Mouse (Mus musculus): ENCODE measurements around the gene Gla.

Gla gene

DNA sequence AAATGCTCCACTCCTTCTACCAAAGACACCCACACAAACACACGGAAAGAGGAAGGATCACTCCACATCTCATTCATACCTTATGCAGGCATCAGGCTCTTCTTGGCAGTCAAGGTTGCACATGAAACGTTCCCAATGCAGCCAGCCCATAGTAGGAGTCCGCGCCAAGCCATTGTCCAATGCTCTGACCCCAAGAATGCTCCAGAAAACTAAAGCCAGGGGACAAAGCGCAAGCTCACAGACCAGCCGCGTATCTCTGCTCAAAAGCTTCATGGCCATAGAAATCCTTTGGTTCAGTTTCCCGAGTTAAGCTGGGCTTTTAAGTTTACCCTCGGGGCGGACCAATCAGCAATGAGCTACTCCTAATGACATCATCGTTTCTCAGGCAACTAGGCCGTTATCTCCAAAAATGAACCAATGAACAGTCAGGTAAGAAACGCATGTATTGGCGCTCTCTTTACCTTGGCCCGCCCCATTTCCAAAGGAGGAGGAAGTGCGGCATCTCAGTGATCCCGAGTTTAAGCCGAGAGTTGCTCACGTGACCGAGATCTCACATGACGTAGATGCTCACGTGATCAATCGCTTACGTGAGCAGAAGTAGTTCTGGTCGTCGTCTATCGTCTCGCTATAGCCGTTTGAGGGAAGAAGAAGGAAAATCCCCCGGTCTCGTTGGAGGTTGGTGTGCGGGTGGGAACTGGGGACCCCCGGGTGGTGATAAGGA is at the start of gene Gla, which contains the start of gene Hnrnph2:
Gene Gla, minus strand, starts transcription at position 467 of the 721 bp plus-strand sequence.
Gene Hnrnph2, plus strand, starts transcription at position 521 of the 721 bp plus-strand sequence.
- peak; percentile 89 to 92 for DNase-seq (ENCODE audit: low spot score in 2 of 2)

DNA sequence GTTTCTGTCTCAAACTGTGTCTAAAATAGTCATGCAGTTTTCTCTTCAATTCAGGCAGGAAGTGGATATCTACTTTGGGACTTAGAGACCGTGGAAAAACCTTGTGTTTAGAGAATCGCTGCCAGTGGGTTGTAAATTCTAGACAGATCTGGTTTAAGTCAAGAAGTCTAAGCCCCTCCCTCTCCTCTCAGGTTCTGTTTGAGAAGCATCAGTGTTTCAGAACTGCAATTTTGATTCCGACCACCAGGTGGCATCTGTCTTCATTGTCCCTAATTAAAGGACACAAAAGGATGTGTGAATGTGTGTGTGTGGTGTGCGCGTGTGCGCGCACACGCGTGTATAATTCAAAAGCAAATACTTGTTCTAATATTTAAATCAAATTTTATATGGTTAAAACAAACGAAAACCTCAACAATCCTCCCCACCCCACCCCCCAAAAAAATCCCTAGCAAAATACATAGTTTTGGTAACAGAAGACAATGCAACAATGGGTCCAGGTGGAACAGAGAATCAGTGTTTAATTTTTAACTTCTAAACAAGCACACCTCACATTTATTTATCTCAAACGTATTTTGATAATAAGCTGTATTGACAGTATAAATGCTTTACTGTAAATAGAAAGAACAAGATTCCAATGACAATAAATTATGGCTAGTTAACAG is 47.2 kb upstream of the Gla start:
- DNase-seq (ENCODE audit: low spot score in 2 of 2): peak; percentile 57 to 66

DNA sequence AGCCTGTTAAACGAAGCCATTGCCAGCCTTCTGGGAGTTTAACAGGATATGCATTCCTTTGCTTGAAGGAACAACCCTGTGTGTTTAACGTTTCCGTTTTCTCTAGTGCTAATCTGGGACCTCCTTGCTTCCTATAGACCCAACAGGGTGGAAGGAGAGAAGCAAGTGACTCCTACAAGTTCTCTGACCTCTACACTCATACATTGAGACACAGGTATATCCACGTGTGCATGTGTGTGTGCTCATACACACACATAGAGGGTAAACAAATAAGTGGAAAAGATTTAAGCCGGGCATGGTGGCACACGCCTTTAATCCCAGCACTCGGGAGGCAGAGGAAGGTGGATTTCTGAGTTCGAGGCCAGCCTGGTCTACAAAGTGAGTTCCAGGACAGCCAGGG is 46.5 kb upstream of the Gla start:
- DNase-seq (ENCODE audit: low spot score in 2 of 2): no peak

DNA sequence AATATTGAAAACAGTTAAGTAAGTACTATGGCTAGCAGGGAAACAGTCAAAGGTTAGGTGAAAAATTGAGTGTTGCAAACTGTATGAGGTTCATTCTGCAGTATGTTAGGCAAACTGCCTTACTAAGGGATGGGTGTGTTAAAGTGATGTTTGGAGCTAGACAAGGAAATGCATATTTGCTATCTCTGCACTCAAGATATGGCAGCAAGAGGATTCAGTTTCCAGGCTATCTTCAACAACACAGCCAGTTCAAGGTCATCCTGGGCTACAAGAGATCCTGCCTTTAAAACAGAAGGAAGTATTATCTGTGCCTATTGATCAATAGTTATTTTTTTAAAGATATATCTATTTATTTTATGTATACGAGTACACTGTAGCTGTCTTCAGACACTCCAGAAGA is 45.4 kb upstream of the Gla start:
- DNase-seq (ENCODE audit: low spot score in 2 of 2): no peak

DNA sequence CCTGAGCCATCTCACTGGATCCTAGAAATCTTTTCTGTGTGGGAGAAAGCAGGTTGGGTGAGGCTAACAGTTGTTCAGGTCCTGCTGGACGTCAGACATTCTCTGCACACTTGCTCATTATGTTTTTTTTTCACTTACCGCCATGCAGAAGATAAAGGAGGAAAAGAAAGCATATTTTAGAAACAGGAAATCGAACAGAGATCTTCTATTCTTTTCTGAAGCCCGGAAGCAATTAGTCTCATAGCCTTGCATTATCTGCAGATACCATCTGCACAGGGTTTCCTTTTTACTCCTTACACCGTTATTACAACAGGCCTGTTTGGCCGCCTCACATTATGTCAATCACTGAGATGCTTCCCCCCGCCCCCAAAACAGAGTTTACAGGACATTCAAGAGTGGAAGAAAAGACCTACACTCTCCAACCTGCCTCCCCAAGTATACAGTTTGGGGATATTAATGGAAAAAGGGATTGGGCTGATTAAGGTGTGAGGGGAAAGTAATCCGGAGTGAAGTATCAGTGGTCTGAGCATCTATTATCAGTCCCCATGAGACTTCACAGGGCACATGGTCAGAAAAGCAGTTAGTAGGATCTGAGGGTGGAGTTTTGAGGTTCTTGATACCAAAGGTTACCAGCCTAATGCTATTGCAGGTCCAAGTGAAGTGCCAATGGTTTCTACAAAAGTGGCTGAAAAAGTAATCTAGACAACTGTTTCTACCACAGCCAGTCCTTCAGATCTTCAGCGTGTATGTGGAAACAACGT is 40.3 kb upstream of the Gla start:
- no peak for DNase-seq (ENCODE audit: low spot score in 2 of 2)

DNA sequence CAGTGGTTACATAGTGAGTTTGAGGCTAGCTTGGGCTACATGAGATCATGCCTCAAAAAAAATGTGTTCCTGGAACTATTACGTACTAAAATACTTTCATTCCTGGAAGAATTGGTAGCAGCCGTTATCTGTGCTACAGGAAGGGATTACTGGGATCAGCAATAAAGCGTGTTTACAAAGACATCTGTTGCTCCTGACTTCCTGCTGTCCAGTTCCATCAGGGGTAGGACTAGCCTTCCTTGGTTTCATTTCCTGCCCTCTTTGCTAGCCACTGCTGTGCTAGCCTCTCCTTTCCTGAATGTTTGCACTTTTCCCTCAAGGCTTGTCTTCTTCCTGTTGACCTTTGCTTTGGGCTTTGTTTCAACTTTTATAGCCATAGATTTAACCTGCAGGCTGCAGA is 34.9 kb upstream of the Gla start:
- DNase-seq (ENCODE audit: low spot score in 2 of 2): no peak

DNA sequence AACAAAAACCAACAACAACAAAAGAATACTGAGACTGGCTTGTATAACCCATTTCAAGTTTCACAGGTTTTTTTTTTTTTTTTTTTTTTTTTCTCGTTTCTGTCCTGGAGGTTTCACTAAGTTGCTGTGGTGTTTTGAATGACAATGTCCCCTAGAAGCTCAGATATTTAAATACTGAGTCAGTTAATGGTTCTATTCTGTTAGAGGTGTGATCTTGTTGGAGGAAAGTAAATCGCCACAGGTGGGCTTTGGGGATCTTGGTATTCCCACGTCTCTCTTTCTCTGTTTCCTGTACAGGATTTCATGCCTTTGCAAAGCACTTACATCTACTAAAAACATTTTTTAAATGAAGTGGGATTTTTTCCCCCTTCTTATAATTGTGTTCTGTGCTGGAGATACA is 34.2 kb upstream of the Gla start:
- no peak for DNase-seq (ENCODE audit: low spot score in 2 of 2)

DNA sequence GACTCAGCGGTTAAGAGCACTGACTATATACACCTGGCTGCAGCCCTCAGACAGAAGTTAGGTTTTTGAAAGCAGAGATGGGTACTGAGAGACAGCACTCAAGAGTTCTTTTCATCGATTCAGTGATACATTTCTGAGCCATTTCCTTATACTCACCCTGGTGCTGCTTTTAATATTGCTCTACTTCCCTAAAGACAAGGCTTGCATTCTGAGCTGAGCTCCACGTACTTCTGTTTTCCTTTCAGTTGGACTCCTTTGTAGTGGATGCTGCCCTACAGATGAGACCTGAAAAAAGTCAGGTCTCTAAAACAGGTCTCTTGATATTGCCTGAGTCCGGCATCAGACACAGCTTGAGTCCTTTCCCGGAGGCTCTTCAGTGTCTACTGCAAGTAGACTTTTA is 31.8 kb upstream of the Gla start:
- DNase-seq (ENCODE audit: low spot score in 2 of 2): no peak

DNA sequence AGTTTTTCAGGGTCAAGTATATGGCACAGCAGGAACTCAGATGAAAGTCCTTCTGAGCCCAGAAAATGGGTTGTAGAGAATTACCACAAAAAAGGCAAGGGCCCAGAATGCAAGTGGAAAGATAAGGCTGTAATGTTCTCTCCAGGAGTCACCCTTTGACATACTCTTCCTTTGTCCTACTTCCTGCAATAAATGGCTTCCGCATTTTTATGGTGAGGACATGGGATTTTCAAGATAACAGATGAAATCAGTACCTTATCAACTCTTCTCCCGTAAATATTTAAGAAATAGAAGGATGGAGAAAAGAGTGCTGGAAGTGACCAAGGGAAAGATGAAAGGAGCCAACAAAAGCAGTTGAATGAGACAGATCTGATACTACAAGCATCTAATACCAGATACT is 27.3 kb upstream of the Gla start:
- DNase-seq (ENCODE audit: low spot score in 2 of 2): no peak

DNA sequence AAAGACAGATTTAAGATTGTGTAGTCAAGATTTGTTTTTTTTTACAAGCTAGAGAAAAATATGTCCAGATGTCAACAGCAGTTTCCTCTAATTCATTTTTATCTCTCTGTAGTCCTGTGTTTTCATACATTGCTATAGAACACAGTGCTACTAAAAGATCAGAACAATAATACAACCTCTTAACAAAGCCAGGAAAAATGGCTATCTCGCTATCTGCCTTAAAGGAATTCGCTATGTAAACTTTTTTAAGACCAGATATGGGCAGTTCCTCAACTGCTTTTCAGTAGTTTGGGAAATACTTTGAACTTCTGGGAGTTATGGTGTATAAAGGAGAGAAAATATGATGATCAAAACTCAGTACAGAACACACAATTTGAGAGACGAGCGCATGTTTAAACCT is 22.4 kb upstream of the Gla start:
- DNase-seq (ENCODE audit: low spot score in 2 of 2): no peak

DNA sequence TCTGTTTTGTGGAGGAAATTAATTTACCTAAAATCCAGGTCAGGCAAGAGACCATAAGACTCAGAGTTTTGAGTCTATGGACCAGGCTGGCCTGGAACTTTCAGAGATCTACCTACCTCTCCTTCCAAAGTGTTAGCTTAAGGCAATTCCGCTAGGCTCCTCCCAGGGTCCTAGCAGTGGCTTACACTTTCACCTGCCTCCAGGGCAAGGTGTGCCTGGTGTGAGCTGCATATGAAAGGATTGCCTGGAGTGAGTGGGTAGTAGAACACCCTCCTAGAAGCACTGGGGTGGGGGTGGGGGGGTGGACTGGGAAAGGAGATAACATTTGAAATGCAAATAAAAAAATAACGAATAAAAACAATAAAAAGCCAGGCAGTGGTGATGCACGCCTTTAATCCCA is 20.8 kb upstream of the Gla start:
- no peak for DNase-seq (ENCODE audit: low spot score in 2 of 2)

DNA sequence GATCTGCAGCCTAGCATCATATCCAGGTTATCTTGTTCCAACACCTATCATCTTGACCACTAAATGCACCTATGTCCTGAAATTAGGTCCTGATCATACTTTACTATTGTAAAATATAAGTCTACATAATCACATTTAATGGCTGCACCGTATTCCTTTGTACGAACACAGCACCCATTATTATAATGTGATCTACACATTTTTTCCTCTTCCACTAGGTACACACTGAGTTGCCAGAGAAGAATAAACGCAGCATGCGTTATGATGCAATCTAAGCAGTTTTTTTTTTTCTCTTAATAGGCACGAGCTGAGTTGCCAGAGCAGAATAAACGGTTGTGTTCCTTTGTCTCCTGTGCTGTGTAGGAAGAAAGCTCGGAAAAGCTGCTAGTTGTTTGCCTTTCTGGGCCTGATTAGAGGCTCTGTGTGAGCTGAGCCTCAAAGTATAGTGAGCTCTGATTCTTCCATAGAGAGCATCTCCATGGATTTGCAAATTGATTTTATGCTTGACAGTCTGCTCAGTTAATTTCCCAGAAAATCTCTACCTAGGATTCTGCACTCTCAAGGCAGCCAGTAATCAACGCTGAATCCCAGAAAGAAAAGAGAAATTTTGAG is 19.4 kb upstream of the Gla start:
- no peak for DNase-seq (ENCODE audit: low spot score in 2 of 2)

DNA sequence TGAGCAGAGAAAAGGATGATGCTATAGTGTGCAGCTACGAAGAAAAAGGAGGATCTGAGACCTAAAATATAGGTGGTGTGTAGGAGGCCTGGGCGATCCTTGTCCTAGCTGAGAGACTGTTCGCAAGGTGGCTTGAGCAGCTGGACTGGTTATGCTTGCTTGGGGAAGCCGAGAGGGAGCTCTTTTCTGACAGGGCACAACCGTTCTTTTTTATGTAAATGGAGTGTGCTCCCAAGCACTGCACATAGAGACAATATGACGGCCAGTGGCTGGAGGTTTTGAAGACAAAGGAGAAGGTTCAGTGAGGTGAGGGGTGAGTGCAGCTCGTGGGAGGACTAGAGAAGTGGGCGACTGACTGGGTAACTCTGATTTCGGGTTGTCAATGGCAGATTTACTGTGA is 18.8 kb upstream of the Gla start:
- DNase-seq (ENCODE audit: low spot score in 2 of 2): no peak

DNA sequence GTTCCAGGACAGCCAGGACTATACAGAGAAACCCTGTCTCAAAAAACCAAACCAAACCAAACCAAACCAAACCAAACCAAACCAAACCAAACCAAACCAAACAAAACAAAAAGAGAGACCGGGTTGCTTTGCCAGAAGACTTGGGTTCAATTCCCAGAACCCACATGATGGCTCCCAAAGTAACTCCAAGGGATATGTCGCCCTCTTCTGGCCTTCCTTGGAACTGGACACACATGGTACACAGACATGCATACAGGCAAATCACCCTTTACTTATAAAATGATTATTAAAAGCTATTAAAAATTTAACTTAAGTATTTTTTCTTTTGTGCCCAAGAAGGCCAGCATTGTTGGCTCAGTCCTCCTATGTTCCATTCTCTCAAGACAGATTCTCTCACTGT is 13.4 kb upstream of the Gla start:
- DNase-seq (ENCODE audit: low spot score in 2 of 2): peak in 1 of 2 experiments; percentile 16

DNA sequence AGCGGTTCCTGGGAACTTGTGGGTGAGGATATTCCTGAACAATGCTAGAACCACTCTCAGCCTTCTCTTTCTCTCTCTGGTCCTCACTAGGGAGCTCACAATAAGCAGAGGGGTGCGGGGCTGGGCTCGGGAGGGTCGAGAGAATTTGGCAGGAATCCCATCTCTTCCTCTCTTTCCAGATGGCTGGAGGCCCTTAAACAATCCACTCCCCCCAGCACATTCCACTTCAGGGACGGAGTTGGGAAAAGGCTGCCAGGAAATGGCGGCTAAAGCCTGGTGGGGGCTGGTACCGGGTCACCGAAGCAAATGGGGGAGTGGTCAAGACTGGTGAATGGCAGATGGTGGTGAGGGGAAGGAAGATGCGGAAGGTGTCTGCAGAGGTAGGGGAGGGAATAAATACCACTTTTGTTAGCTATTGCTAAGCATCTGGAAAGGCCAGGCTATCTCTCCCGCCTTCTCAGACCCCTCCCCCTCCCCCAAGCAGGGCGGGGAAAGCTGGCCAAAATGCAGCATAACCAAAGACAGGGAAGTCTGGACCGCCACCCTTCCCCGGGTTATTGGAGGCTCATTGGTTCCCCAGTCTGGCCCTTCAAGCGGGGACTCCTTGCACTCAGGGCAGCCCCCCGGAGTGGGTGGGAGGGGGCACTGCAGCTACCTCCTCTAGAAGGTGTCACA is 11.5 kb upstream of the Gla start:
- peak; percentile 1 to 13 for DNase-seq (ENCODE audit: low spot score in 2 of 2)

DNA sequence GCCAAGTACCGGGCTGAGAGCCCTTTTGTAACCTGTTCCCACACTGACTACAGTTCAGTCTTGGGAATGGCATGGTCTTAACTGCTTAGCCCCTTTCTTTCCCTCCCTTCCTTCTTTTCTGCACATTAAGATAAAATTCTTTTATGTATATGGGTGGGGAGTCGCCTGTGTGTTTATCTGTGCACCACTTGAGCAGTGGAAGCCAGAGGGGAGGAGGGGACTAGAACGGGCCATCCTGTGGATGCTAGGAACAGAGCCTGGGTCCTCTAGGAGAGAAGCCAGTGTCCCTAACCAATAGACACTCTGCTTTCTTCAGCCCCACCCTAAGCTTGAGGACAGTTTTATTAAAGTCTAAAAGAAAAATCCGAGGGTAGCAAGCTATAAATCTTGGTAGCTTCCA is 10.1 kb upstream of the Gla start:
- DNase-seq (ENCODE audit: low spot score in 2 of 2): no peak

DNA sequence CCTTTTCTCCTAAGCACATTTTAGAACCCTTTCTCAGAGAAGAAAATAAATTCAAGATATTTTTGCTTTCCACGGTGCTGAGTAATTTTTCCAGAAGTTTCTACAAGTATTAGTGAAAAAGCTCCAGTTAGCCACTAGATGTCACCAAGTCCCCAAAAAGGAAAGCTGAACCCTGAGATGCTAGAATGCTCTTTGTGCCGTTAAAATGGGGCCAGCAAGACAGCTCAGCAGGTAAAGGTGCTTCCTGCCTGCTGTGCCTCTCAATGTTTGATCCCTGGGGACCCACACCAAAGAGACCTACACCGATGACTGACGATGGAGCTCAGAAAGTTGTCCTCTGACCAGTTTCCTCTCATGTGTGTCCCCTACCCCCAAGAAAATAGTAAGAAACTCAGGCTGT is 8.5 kb upstream of the Gla start:
- DNase-seq (ENCODE audit: low spot score in 2 of 2): no peak

DNA sequence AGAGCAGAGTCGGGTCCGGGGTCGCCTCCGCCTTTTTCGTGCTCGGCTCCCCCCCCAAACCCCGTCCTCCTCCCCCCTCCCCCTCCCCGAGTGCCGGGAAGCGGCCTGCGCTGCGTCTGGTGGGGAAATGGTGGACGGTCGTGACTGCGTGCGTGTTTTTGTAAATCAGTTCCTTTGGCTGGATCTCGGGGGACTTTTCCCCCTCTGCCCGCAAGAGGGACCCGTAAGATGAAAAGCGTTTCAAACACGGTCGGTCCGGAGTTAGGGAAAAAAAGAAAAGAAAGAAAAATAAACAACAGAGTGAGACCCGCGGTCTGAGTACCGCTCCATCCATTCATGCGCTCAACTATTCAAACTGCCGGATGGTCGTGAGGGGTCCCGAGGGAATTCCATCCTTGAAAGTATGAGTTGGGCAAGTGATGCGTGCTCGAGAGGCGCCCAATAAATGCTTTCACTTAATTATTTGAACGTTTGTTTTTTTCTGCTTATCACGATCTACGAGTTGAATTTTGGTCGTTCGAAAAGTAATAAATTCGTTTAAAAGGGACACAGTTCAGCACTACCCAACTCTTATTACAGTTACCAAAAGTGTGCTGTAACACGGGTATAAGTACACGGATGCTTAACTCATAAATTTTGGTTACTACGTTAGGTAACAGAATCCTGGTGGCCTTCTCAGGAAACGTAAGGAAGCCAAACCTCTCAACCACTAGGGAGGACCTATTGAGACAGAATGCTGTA is 625 bp upstream of the Gla start:
- no peak for DNase-seq (ENCODE audit: low spot score in 2 of 2)

DNA sequence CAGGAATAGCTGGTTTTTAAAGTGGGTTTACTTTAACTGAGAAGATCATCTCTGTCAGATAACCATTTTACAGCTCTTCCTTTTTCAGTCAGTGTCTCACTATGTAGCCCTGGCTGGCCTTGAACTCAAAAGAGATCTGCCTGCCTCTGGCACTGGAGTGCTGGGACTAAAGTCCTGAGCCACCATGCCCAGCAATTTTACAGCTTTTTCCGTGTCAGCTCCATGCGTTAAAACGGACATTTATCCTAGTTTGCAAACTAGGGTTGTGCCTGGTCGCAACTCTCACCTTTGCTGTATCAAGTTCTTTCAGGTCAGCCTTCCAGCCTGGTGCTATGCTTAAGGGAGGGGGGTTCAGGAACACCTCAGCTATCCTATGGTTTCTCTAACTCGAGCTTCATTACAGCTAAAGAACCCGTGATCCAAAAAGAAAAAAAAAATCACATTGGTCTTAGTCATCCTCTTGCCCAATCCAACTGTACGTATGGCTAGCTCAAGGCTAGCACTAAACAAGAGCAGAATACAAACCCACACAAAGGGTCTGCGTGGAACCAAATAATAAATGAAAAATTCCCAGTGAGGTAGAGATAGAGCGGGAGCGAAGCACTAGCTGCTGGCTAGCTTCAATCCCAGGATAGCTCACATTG is 881 bp downstream of the Gla start:
- no peak for DNase-seq (ENCODE audit: low spot score in 2 of 2)

DNA sequence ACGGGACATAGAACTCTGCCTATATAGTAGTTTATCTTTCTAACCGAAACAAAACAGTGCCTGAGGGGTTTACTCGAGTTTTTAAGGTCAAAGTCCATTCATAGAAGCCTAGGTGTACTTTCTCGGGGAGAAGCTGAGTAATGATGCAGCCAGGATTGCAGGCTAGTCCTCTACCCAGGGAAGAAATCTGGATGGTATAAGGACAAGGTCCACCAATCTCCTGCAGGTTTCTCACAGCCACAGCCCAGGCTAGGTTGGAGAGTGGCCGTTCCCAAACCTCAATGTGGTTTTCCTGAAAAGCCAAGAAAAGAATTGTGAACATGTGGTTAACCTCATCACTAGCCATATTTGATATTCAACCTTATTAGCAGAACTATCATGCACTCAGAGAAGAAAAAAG is 11.1 kb downstream of the Gla start:
- DNase-seq (ENCODE audit: low spot score in 2 of 2): no peak

DNA sequence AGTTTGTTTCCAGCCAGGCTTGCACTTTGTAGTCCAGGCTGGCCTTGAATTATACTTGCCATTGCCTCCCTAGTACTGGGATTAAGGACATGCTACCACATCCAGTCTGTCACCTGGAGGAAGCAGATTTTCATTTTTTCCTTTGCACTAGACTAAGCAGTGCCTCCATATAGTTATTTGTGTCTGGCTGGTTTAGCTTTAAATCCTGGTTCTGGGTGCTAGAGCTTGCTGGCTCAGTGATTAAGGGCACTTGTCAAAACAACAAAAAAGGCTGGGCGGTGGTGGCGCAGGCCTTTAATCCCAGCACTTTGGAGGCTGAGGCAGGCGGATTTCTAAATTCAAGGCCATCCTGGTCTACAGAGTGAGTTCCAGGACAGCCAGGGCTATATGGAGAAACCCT is 11.9 kb downstream of the Gla start:
- no peak for DNase-seq (ENCODE audit: low spot score in 2 of 2)
